Mouse (Mus musculus) forebrain, embryonic 12.5 days (tissue): ENCODE results near the gene Fgf13. TPM values are rescaled to one million over a fixed set of nuclear protein-coding genes. Genes with fewer than 3 reads are reported as not detected.
A peak's percentile ranks its signal among the peaks of the same experiment; 100 is the strongest.

ENCODE experiments used
- ATAC-seq: fragments of 200-750 bp; cut with Nextera tagmentation; 2 replicates; pipeline ENCODE4 v1.8.0; 2017; ENCODE audit warnings: moderate TSS enrichment; ENCODE audit not compliant: low FRiP score
- H3K27ac ChIP-seq: fragments of 300-500 bp; sonication (generic); 2 replicates; pipeline ENCODE4 v1.5.1; 2016; ENCODE audit warnings: mild to moderate bottlenecking
- H3K27me3 ChIP-seq: fragments of 300-500 bp; sonication (generic); 2 replicates; pipeline ENCODE4 v1.6.1; 2016; ENCODE audit warnings: mild to moderate bottlenecking
- H3K36me3 ChIP-seq: fragments of 300-500 bp; sonication (generic); replicated peaks from 2 replicates; pipeline ENCODE4 v1.6.1; 2016; ENCODE audit warnings: mild to moderate bottlenecking
- H3K4me1 ChIP-seq: fragments of 300-500 bp; sonication (generic); 2 replicates; pipeline ENCODE4 v1.6.1; 2016
- H3K4me2 ChIP-seq: fragments of 300-500 bp; sonication (generic); 2 replicates; pipeline ENCODE4 v1.6.1; 2016; ENCODE audit warnings: mild to moderate bottlenecking, moderate library complexity
- H3K4me3 ChIP-seq: fragments of 300-500 bp; sonication (generic); replicated peaks from 2 replicates; pipeline ENCODE4 v1.5.1; 2016; ENCODE audit warnings: mild to moderate bottlenecking
- H3K9ac ChIP-seq: fragments of 300-500 bp; sonication (generic); 2 replicates; pipeline ENCODE4 v1.6.1; 2016; ENCODE audit warnings: mild to moderate bottlenecking
- H3K9me3 ChIP-seq: fragments of 300-500 bp; sonication (generic); 2 replicates; pipeline ENCODE4 v1.6.1; 2016
- WGBS: fragments of 180-500 bp; shearing (Covaris S2); methylation state at CpG from one replicate; pipeline ENCODE4 v1.1.7; 2016; 5-methylcytosine and 5-hydroxymethylcytosine counted together
- microRNA counts: library from miRNA; unstranded; fragments of <30 nt; microRNA quantifications from one replicate; lab custom pipeline; 2017
- microRNA-seq: library from miRNA; unstranded; fragments of <30 nt; microRNA quantifications from one replicate; pipeline ENCODE4, GENCODE M21; 2017
- polyA plus RNA-seq: library from polyadenylated mRNA; unstranded; fragments of >200 nt; fragmentation: Nextera tagmentation; extraction: Ambion mirVana; gene quantifications from 2 replicates; pipeline ENCODE4 v1.2.1, GENCODE M21; 2016

Gene Fgf13
- polyA plus RNA-seq, 1 experiment from 2014 or later: 55.0 TPM

GRCm38 (mm10) chrX:59080427-59080826, 487.4 kb downstream of the Fgf13 start:
- Histone ChIP-seq H3K9me3 (no peaks in the 10 kb centered on the region), H3K4me3 (no peak overlapping the region), H3K4me1 (no peaks in the 10 kb centered on the region), H3K27ac (no peak overlapping the region), H3K36me3 (no peaks in the 10 kb centered on the region), H3K4me2 (no peak overlapping the region), H3K27me3 (no peaks in the 10 kb centered on the region), H3K9ac (no peak overlapping the region)
- ATAC-seq: no peak; the same call in 1 of the 2 replicates

- no peaks in the 10 kb centered on the region for H3K27me3 ChIP-seq
- no peak for ATAC-seq
- no peak overlapping the region for H3K4me3 ChIP-seq
- no peaks in the 10 kb centered on the region for H3K36me3 ChIP-seq
- H3K9me3 ChIP-seq: no peaks in the 10 kb centered on the region
- no peak overlapping the region for H3K4me2 ChIP-seq
- WGBS: 77% methylated on average over 3 of the region's 3 CpGs
- H3K9ac ChIP-seq: no peak overlapping the region
- no peak overlapping the region for H3K27ac ChIP-seq
- no peaks in the 10 kb centered on the region for H3K4me1 ChIP-seq
Observed at GRCm38 (mm10) chrX:59072083-59072482, 495.8 kb downstream of the Fgf13 start.

GRCm38 (mm10) chrX:59063157-59063556, 504.7 kb downstream of the Fgf13 start:
- H3K4me3 ChIP-seq: no peak overlapping the region
- H3K9ac ChIP-seq: no peak overlapping the region
- H3K9me3 ChIP-seq: no peaks in the 10 kb centered on the region
- H3K27ac ChIP-seq: no peak overlapping the region
- ATAC-seq: no peak
- no peak overlapping the region for H3K4me2 ChIP-seq
- H3K27me3 ChIP-seq: no peaks in the 10 kb centered on the region
- H3K4me1 ChIP-seq: no peaks in the 10 kb centered on the region
- 91% methylated on average over 4 of the region's 4 CpGs for WGBS
- H3K36me3 ChIP-seq: no peaks in the 10 kb centered on the region

- Histone ChIP-seq H3K9ac (no peak overlapping the region), H3K9me3 (no peaks in the 10 kb centered on the region), H3K4me2 (no peak overlapping the region), H3K36me3 (no peaks in the 10 kb centered on the region), H3K27ac (no peak overlapping the region), H3K4me1 (no peaks in the 10 kb centered on the region), H3K4me3 (no peak overlapping the region), H3K27me3 (no peaks in the 10 kb centered on the region)
- ATAC-seq: no peak
- 69% methylated on average over 1 of the region's 1 CpGs for WGBS
Observed at GRCm38 (mm10) chrX:59034969-59035368, 532.9 kb downstream of the Fgf13 start.

MicroRNA genes within 50 kb of the gene (microRNA counts, 519-probe panel; counts per million panel counts)
- microRNA mmu-miR-504 (lab: Ali Mortazavi, UCI): 3,747 counts per million, percentile 39 among the panel's probes with 10 or more counts

Small RNA genes lying within 50 kb of the gene (microRNA-seq; reads per million reads assigned to microRNA genes)
- 20.9 reads per million, percentile 34 among the genes with 10 or more reads in this experiment for gene Mir504
